Mouse (Mus musculus): ENCODE results near the gene Rpgrip1. TPM values are rescaled to one million over a fixed set of nuclear protein-coding genes. Genes with fewer than 3 reads are reported as not detected.

Rpgrip1 gene
- total and polyA plus RNA-seq, 3 experiments = 4.8 to 36.0 TPM; not detected in 1

DNA sequence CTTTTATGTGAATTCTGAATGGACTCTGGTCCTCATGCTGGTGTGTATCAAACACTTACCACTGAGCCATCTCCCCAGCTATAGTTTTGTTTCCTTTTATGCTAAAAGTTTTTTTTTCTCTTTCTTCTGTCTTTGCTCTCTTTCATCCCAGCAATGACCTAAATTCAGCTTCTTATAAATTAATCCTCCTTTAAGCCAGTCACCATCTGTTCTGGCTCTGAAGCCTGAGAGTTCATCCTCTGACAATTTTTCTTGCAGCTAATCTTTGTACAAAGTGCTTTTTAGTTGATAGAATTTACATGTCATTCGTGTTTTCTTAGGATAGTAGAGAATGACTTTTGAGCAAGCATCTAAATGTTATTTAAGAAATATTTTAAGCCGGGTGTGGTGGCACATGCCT, 2.5 kb upstream of the Rpgrip1 start:
- TF ChIP-seq MXI1 (IDR thresholded peaks at IDR 0.05; ENCODE audit: low read depth, low read length) (no peak), MAFK (IDR thresholded peaks at IDR 0.05; ENCODE audit: borderline replicate concordance, low read depth, low read length) (no peak), MAX (IDR thresholded peaks at IDR 0.05; ENCODE audit: low read length) (no peak), POLR2AphosphoS5 (IDR thresholded peaks at IDR 0.05; ENCODE audit: borderline replicate concordance, low read depth, low read length) (no peak), CHD1 (IDR thresholded peaks at IDR 0.05; ENCODE audit: low read depth, low read length) (no peak), ZNF384 (IDR thresholded peaks at IDR 0.05; ENCODE audit: low read depth, low read length) (no peak), CTCF (IDR thresholded peaks at IDR 0.05 in 2 of 3, conservative IDR thresholded peaks at IDR 0.05 in 1 of 3; ENCODE audit: control insufficient read depth in 1 of 3, insufficient read depth in 1 of 3, low read depth in 2 of 3, low read length in 3 of 3, poor library complexity in 1 of 3, severe bottlenecking in 1 of 3) (no peak), MAZ (IDR thresholded peaks at IDR 0.05; ENCODE audit: low read depth, low read length) (no peak), CHD2 (IDR thresholded peaks at IDR 0.05; ENCODE audit: low read length) (no peak), RAD21 (IDR thresholded peaks at IDR 0.05; ENCODE audit: low read depth, low read length) (no peak), TAL1 (IDR thresholded peaks at IDR 0.05; ENCODE audit: low read length) (no peak), JUND (IDR thresholded peaks at IDR 0.05; ENCODE audit: low read depth, low read length) (no peak), ETS1 (IDR thresholded peaks at IDR 0.05; ENCODE audit: low read depth, low read length) (no peak), POLR2AphosphoS2 (IDR thresholded peaks at IDR 0.05; ENCODE audit: low read length) (no peak), UBTF (IDR thresholded peaks at IDR 0.05; ENCODE audit: borderline replicate concordance, insufficient read depth, low read depth, low read length) (no peak), HCFC1 (IDR thresholded peaks at IDR 0.05; ENCODE audit: low read depth, low read length) (no peak)
- H3K27ac ChIP-seq (ENCODE audit: control insufficient read depth, low read depth, low read length) = no peak overlapping the region
- peaks cover 4 to 6% of the 10 kb centered on the region in 2 experiments; a peak in 2 of 4 replicates for H3K4me1 ChIP-seq (ENCODE audit: control insufficient read depth in 1 of 2, insufficient read depth in 2 of 2, low read length in 2 of 2)
- H3K4me3 ChIP-seq (ENCODE audit: control insufficient read depth in 1 of 2, insufficient read depth in 1 of 2, low read depth in 2 of 2, low read length in 2 of 2) = no peak overlapping the region
- peaks cover 0 to 9% of the 10 kb centered on the region in 2 experiments; a peak in 2 of 4 replicates for H3K36me3 ChIP-seq (ENCODE audit: control insufficient read depth in 1 of 2, insufficient read depth in 2 of 2, low read length in 2 of 2)
- no peaks in the 10 kb centered on the region for H3K9me3 ChIP-seq (replicated peaks; ENCODE audit: insufficient read depth, low read length)
- H3K9ac ChIP-seq (ENCODE audit: control insufficient read depth, low read depth, low read length, poor library complexity, severe bottlenecking) = no peak overlapping the region
- no peaks in the 10 kb centered on the region; a peak in 1 of 4 replicates for H3K27me3 ChIP-seq (ENCODE audit: control insufficient read depth in 1 of 2, insufficient read depth in 2 of 2, low read length in 2 of 2)
- DNase-seq (ENCODE audit: low read depth, low spot score) = no peak
- H3K79me2 ChIP-seq (ENCODE audit: control insufficient read depth, insufficient read depth, low read length, poor library complexity) = peaks cover 8% of the 10 kb centered on the region

DNA sequence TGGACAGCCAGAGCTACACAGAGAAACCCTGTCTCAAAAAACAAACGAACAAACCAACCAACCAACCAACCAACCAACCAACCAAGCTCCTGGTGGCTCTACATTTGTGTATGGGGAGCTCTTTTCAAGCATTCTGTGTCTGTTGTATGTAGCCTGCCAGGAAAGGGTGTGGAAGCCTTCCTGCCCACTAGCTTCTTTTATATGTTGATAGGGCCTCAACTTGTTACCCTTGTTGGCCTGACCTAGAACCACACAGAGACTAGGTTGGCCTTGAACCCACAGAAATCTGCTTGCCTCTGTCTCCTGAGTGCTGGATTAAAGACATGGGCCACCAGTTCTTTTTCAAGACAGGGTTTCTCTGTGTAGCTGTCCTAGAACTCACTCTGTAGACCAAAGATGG, 3.6 kb downstream of the Rpgrip1 start:
- peaks cover 0 to 2% of the 10 kb centered on the region in 2 experiments; a peak in 2 of 4 replicates for H3K27me3 ChIP-seq (ENCODE audit: control insufficient read depth in 1 of 2, insufficient read depth in 2 of 2, low read length in 2 of 2)
- no peak overlapping the region for H3K9ac ChIP-seq (ENCODE audit: control insufficient read depth, low read depth, low read length, poor library complexity, severe bottlenecking)
- no peaks in the 10 kb centered on the region for H3K4me1 ChIP-seq (ENCODE audit: control insufficient read depth in 1 of 2, insufficient read depth in 2 of 2, low read length in 2 of 2)
- no peak overlapping the region for H3K27ac ChIP-seq (ENCODE audit: control insufficient read depth, low read depth, low read length)
- TF ChIP-seq MAX (IDR thresholded peaks at IDR 0.05; ENCODE audit: low read length) (no peak), ETS1 (IDR thresholded peaks at IDR 0.05; ENCODE audit: low read depth, low read length) (no peak), TAL1 (IDR thresholded peaks at IDR 0.05; ENCODE audit: low read length) (no peak), POLR2AphosphoS2 (IDR thresholded peaks at IDR 0.05; ENCODE audit: low read length) (no peak), RCOR1 (IDR thresholded peaks at IDR 0.05; ENCODE audit: low read depth, low read length) (no peak), POLR2A (IDR thresholded peaks at IDR 0.05; ENCODE audit: control insufficient read depth in 1 of 2, insufficient read depth in 1 of 2, low read depth in 1 of 2, low read length in 2 of 2, poor library complexity in 1 of 2) (no peak), EP300 (IDR thresholded peaks at IDR 0.05; ENCODE audit: low read depth in 1 of 2, low read length in 2 of 2) (no peak), MAFK (IDR thresholded peaks at IDR 0.05; ENCODE audit: borderline replicate concordance, low read depth, low read length) (no peak)
- no peaks in the 10 kb centered on the region for H3K36me3 ChIP-seq (ENCODE audit: control insufficient read depth in 1 of 2, insufficient read depth in 2 of 2, low read length in 2 of 2)
- DNase-seq (ENCODE audit: low read depth, low spot score) = no peak
- no peaks in the 10 kb centered on the region for H3K79me2 ChIP-seq (ENCODE audit: control insufficient read depth, insufficient read depth, low read length, poor library complexity)
- no peak overlapping the region for H3K4me3 ChIP-seq (ENCODE audit: control insufficient read depth in 1 of 2, insufficient read depth in 1 of 2, low read depth in 2 of 2, low read length in 2 of 2)
- H3K9me3 ChIP-seq (replicated peaks; ENCODE audit: insufficient read depth, low read length) = no peaks in the 10 kb centered on the region
